Mouse (Mus musculus): Measurements from ENCODE around the gene Higd1c.

DNA sequence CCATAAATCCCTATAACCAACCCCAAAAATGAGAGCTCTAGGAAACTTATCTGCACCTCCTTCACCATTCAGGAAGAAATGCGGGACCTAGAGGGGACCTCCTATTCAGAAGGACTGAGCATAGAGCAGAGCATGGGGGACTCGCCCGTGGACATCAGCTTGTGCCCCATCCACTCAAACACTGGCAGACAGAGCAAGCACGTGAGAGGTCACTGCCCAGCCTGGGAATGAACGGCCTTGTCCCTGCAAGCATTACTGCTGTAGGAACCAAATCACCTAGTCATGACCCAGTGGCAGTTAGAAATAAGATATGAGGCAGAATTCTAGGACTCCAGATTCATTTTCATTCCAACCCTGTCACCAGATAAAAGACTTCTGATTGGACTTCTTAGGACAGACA lies 47.4 kb downstream of the Higd1c start:
- TF ChIP-seq CTCF (IDR thresholded peaks at IDR 0.05; ENCODE audit: control insufficient read depth, insufficient read depth, low read length) = no peak
- TF ChIP-seq POLR2A (IDR thresholded peaks at IDR 0.05; ENCODE audit: borderline replicate concordance, control insufficient read depth, low read depth, low read length) = no peak
